Mouse (Mus musculus) heart, adult 2 months (tissue): Measurements from ENCODE around the gene Myt1. TPM values are rescaled to one million over a fixed set of nuclear protein-coding genes. Genes with fewer than 3 reads are reported as not detected.
"Not testable (repeated sequence)": the region's sequence is repeated elsewhere in the genome, so short reads cannot be mapped to it uniquely, and the experiment has no call there.

ENCODE experiments used
- DNase-seq, 2 experiments: peaks; one replicate each; pipeline ENCODE4 v3.0.0; 2021
- H3K27ac ChIP-seq: fragments of 200-600 bp; 2 replicates; pipeline ENCODE4 v1.8.1; 2022
- H3K27me3 ChIP-seq: fragments of 200-500 bp; 2 replicates; pipeline ENCODE4 v1.6.1; 2012; ENCODE audit warnings: mild to moderate bottlenecking, low read length, inconsistent platforms, mixed read lengths; ENCODE audit not compliant: control insufficient read depth, insufficient read depth
- H3K36me3 ChIP-seq: fragments of 200-500 bp; 2 replicates; pipeline ENCODE4 v1.6.1; 2012; ENCODE audit warnings: low read length, inconsistent platforms; ENCODE audit not compliant: control insufficient read depth, insufficient read depth
- H3K4me1 ChIP-seq: fragments of 200-500 bp; 2 replicates; pipeline ENCODE4 v1.6.1; 2011; ENCODE audit warnings: low read length; ENCODE audit not compliant: control insufficient read depth, insufficient read depth
- H3K4me3 ChIP-seq: fragments of 200-600 bp; 2 replicates; pipeline ENCODE4 v1.8.1; 2022
- H3K79me2 ChIP-seq: fragments of 200-500 bp; replicated peaks from 2 replicates; pipeline ENCODE4 v1.6.1; 2012; ENCODE audit warnings: mild to moderate bottlenecking, inconsistent platforms, low read length, moderate library complexity, mixed read lengths; ENCODE audit not compliant: control insufficient read depth, insufficient read depth
- H3K9ac ChIP-seq: fragments of 200-500 bp; 2 replicates; pipeline ENCODE4 v1.6.1; 2012; ENCODE audit warnings: low read depth, mild to moderate bottlenecking, control low read depth, inconsistent platforms, low read length, mixed read lengths
- CTCF ChIP-seq: fragments of 200-600 bp; IDR thresholded peaks from 2 replicates; pipeline ENCODE4 v1.8.1; 2022; ENCODE audit warnings: antibody characterized with exemption, mild to moderate bottlenecking, moderate library complexity
- EP300 ChIP-seq: fragments of 200-500 bp; IDR thresholded peaks from 2 replicates; pipeline ENCODE4 v1.6.1; 2011; ENCODE audit warnings: low read depth, low read length, control low read depth; ENCODE audit not compliant: insufficient read depth
- POLR2A ChIP-seq: fragments of 200-500 bp; IDR thresholded peaks from 2 replicates; pipeline ENCODE4 v1.6.1; 2011; ENCODE audit warnings: mild to moderate bottlenecking, low read depth, low read length, control low read depth; ENCODE audit not compliant: insufficient read depth
- WGBS: fragments of 180-500 bp; shearing (Covaris S2); methylation state at CpG from one replicate; pipeline ENCODE4 v1.1.7; 2018; 5-methylcytosine and 5-hydroxymethylcytosine counted together
- intact Hi-C: fragments of 180-260 bp; cut with DNase I; formaldehyde crosslinking; loops from one replicate; pipeline ENCODE4 v1.15.1; 2025
- polyA plus RNA-seq: library from polyadenylated mRNA; depleted of rRNA; stranded (reverse); fragments of >200 nt; gene quantifications from 2 replicates; pipeline ENCODE4 v1.2.3, GENCODE M21; 2012
- total RNA-seq, 2 experiments: library from RNA; stranded (reverse); gene quantifications; 2 replicates each; pipeline ENCODE4 v1.2.3; 2021

Myt1 gene
- total and polyA plus RNA-seq, 3 experiments, result 0.02 TPM; not detected in 2

DNA sequence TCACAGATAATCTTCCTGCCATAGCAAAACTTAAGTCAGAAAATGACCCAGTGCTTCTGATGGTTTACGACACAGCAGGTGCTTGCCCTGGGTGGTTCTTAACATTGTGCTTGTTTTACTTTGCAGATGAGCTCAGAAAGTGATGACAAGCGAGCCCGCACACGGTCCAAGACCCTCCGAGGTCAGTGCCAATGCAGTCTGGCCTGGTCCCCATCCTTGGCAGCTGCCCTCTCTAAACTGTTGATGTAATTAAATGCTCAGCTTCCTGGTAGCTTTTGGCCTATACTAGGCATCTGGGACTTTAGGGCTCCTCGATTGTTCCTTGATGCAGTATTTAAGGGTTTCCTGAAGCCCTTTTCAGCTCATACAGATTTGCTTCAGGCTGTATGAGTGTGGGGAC is 26.3 kb downstream of the Myt1 start:
- DNase-seq, result no peak
- intact Hi-C loops, result no loop called here
- Histone ChIP-seq H3K79me2 (no peaks in the 10 kb centered on the region), H3K9ac (no peak overlapping the region), H3K4me3 (no peak overlapping the region), H3K27me3 (no peaks in the 10 kb centered on the region), H3K4me1 (no peaks in the 10 kb centered on the region), H3K27ac (no peak overlapping the region), H3K36me3 (no peaks in the 10 kb centered on the region)
- TF ChIP-seq POLR2A (no peak), CTCF (no peak), EP300 (no peak)
- WGBS, result 76% methylated on average over 6 of the region's 6 CpGs

DNA sequence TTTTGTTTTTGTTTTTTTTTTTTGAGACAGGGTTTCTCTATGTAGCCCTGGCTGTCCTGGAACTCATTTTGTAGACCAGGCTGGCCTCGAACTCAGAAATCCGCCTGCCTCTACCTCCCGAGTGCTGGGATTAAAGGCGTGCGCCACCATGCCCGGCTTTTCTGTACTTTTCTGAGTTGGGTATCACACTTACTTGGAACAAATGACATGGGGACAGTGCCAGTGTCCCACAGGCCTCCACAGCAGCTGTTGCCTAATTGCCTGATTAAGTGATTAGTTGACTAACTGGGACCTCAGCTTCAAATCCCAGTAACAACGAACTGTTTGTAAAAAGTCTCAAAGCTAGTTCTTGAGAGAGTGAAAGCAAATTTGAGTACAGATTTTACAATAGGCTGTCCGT is 30.1 kb downstream of the Myt1 start:
- H3K36me3 ChIP-seq, intact Hi-C loops, H3K4me3 ChIP-seq, H3K27me3 ChIP-seq, H3K27ac ChIP-seq, H3K9ac ChIP-seq, H3K79me2 ChIP-seq, DNase-seq, H3K4me1 ChIP-seq: not testable (repeated sequence)
- 76% methylated on average over 8 of the region's 8 CpGs for WGBS

DNA sequence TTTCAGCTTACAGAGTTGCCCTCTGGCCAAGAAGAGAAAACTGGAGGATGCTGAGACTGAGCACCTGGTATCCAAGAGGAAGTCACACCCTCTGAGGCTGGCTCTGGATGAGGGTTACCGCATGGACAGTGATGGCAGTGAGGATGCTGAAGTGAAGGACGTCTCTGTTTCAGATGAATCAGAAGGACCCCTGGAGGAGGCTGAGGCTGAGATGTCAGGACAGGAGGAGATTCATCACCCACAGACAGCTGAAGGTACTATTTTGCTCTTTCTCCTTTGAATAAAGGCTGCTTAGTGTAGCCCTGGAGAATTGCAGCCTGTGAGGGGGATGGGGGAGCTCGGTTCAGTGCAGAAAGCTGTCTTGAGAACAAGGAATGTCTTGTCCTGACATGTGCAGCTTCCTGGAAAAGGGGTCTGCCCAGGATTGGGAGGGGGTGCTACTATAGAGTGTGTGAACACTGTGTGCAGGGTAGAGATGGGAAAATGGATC is 32.6 kb downstream of the Myt1 start:
- H3K27me3 ChIP-seq, result 0 out of 2 replicates have a peak, but pooled peaks cover 2% of the 10 kb centered on the region
- 53% methylated on average over 3 of the region's 3 CpGs for WGBS
- no peak overlapping the region for H3K27ac ChIP-seq
- no peaks in the 10 kb centered on the region for H3K36me3 ChIP-seq
- H3K79me2 ChIP-seq, result no peaks in the 10 kb centered on the region
- no peak for DNase-seq
- no peaks in the 10 kb centered on the region for H3K4me1 ChIP-seq
- TF ChIP-seq POLR2A (no peak), CTCF (no peak), EP300 (no peak)
- H3K4me3 ChIP-seq, result no peak overlapping the region
- no peak overlapping the region for H3K9ac ChIP-seq
- intact Hi-C loops, result no loop called here

DNA sequence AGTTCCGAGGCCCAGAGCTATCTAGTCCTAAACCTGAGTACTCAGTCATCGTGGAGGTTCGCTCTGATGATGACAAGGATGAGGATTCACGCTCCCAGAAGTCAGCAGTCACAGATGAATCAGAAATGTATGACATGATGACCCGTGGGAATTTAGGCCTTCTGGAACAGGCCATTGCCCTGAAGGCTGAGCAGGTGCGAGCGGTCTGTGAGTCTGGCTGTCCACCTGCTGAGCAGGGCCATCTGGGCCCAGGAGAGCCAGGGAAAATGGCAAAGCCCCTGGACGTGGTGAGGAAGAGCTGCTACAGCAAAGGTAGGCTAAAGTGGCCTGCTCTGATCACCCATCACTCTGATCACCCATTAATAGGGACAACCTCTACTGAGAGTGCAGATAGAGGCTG is 34.5 kb downstream of the Myt1 start:
- no peak overlapping the region for H3K9ac ChIP-seq
- TF ChIP-seq EP300, result no peak
- TF ChIP-seq CTCF, result no peak
- TF ChIP-seq POLR2A, result no peak
- no peak overlapping the region for H3K4me3 ChIP-seq
- no peak overlapping the region for H3K27ac ChIP-seq
- H3K79me2 ChIP-seq, result no peaks in the 10 kb centered on the region
- 0 out of 2 replicates have a peak, but pooled peaks cover 2% of the 10 kb centered on the region for H3K27me3 ChIP-seq
- 67% methylated on average over 8 of the region's 8 CpGs for WGBS
- H3K4me1 ChIP-seq, result no peaks in the 10 kb centered on the region
- no peak for DNase-seq
- H3K36me3 ChIP-seq, result no peaks in the 10 kb centered on the region
- intact Hi-C loops, result no loop called here

DNA sequence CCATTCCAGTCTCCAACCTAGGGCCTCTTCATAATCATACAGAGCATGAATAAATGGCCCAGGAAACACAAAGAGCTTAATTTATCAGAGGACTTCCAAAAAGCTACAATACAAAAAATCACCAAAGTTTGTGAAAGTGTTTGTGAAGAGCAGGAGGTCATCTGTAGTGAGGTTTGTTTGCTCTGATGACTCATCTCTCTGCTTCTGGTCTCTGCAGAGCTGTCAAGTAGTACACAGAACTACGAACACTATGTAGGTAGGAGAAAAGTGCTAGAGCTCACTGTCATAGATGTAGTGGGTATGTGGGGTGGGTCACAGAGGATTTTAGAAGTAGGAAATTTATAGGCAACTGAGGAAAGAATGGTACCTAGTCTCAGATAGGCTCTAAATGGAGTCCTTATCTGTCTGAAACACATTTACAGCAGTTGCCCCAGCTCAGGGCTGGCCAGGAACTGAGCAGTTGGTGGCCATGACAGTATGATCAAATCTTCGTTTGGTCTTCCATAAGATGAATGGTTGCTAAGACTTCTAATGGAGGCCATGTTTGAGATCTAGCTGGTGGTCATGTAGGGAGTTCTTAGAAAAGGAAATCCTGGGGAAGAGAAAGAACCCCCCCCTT is 66.0 kb downstream of the Myt1 start:
- H3K36me3 ChIP-seq, result no peaks in the 10 kb centered on the region
- no peaks in the 10 kb centered on the region for H3K4me1 ChIP-seq
- intact Hi-C loops, result no loop called here
- H3K79me2 ChIP-seq, result no peaks in the 10 kb centered on the region
- no peaks in the 10 kb centered on the region for H3K27me3 ChIP-seq
- no peak for DNase-seq
- no peak overlapping the region for H3K27ac ChIP-seq
- no peak overlapping the region for H3K9ac ChIP-seq
- no peak for TF ChIP-seq EP300
- TF ChIP-seq CTCF, result no peak
- no peak for TF ChIP-seq POLR2A
- H3K4me3 ChIP-seq, result no peak overlapping the region
- 63% methylated on average over 2 of the region's 2 CpGs for WGBS

DNA sequence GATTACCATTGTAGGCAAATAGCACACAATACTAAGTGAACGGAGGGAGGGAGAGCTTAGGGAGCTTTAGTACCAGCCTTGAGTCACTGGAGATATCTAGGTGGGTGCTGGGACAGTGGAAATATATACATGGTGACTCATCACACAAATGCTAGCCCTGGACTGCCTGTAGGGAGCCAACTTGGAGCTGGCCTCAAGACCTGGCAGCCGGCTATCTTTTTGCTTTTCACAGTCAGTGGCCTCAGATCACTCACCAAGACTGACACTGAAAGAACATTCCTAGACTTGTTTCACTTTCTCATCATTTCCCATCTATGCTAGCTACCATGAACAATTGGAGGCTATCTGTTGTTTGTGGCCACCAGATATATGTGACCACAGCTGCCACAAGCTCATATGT is 69.6 kb downstream of the Myt1 start:
- Histone ChIP-seq H3K4me1 (no peaks in the 10 kb centered on the region; the same call in 1 of the 2 replicates), H3K27ac (no peak overlapping the region), H3K9ac (no peak overlapping the region), H3K36me3 (no peaks in the 10 kb centered on the region), H3K4me3 (no peak overlapping the region), H3K79me2 (no peaks in the 10 kb centered on the region), H3K27me3 (no peaks in the 10 kb centered on the region)
- WGBS, result 63% methylated on average over 2 of the region's 2 CpGs
- DNase-seq, result no peak
- intact Hi-C loops, result no loop called here
- no peak for TF ChIP-seq EP300
- no peak for TF ChIP-seq POLR2A
- no peak for TF ChIP-seq CTCF
